Mouse (Mus musculus) midbrain, embryonic 10.5 days (tissue): Measurements from ENCODE around the gene Il31. TPM values are rescaled to one million over a fixed set of nuclear protein-coding genes. Genes with fewer than 3 reads are reported as not detected.

Source experiments
- DNase-seq: peaks from one replicate; pipeline ENCODE4 v3.0.0-alpha.2; 2017; ENCODE audit warnings: low spot score
- H3K27ac ChIP-seq: fragments of 300-500 bp; sonication (generic); replicated peaks from 2 replicates; pipeline ENCODE4 v1.5.1; 2016; ENCODE audit warnings: mild to moderate bottlenecking
- H3K27me3 ChIP-seq: fragments of 300-500 bp; sonication (generic); 2 replicates; pipeline ENCODE4 v1.6.1; 2016; ENCODE audit warnings: low read depth, mild to moderate bottlenecking; ENCODE audit not compliant: poor library complexity, severe bottlenecking
- H3K36me3 ChIP-seq: fragments of 300-500 bp; sonication (generic); 2 replicates; pipeline ENCODE4 v1.6.1; 2016; ENCODE audit warnings: mild to moderate bottlenecking, moderate library complexity
- H3K4me1 ChIP-seq: fragments of 300-500 bp; sonication (generic); 2 replicates; pipeline ENCODE4 v1.6.1; 2016
- H3K4me3 ChIP-seq: fragments of 300-500 bp; sonication (generic); 2 replicates; pipeline ENCODE4 v1.5.1; 2016; ENCODE audit warnings: mild to moderate bottlenecking, moderate library complexity
- H3K9me3 ChIP-seq: fragments of 300-500 bp; sonication (generic); replicated peaks from 2 replicates; pipeline ENCODE4 v1.6.1; 2016; ENCODE audit warnings: mild to moderate bottlenecking
- WGBS: fragments of 180-500 bp; shearing (Covaris S2); methylation state at CpG from one replicate; pipeline ENCODE4 v1.1.7; 2016; 5-methylcytosine and 5-hydroxymethylcytosine counted together
- polyA plus RNA-seq: library from polyadenylated mRNA; unstranded; fragments of >200 nt; fragmentation: Nextera tagmentation; extraction: Ambion mirVana; gene quantifications from 2 replicates; pipeline ENCODE4 v1.2.1, GENCODE M21; 2016

The Il31 gene
- polyA plus RNA-seq, 1 experiment from 2014 or later: not detected

DNA sequence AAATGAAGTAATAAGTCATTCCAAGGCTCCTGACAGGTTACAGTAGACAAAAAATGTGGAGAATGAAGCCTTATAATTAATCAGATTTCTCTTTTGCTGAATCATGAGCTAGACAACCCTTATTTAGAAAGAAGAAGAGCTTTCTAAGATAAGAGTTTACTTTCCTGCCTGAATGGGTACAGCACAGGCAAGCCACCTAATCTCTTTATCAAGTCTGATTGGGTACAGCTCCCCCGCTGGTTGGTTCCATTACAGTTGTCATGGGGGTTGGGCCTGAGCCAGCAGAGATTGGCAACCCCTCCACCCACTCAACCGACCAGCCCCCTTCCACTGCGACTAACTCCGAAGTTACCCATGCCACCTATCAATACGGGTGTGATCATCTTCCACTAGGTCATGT is 27.9 kb downstream of the Il31 start:
- no peaks in the 10 kb centered on the region for H3K9me3 ChIP-seq
- DNase-seq: no peak
- H3K4me1 ChIP-seq: no peaks in the 10 kb centered on the region
- no peaks in the 10 kb centered on the region for H3K27me3 ChIP-seq
- peaks cover 2% of the 10 kb centered on the region; the same call in 1 of the 2 replicates for H3K36me3 ChIP-seq
- no peak overlapping the region for H3K4me3 ChIP-seq
- 45% methylated on average over 5 of the region's 5 CpGs for WGBS
- H3K27ac ChIP-seq: no peak overlapping the region

DNA sequence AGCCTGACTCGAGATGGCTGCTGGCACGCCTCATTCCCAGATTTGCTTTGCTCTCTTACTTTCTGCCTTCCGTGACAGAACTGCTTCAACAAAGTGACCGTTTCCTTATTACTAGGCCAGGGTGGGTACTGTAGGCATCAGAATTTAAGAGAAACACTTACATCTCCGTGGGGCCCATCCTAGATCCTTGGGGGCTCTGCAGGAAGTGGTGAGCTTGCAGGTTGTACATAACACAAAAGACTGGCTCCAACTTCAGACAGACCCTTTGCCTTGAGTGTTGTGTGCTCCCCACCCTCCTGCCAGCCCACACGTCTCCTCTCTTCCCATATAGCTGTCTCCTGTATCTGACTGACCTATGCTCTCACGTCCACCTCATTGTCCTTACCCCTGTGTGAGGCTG is 37.4 kb downstream of the Il31 start:
- H3K9me3 ChIP-seq: no peaks in the 10 kb centered on the region
- DNase-seq: no peak
- H3K27ac ChIP-seq: no peak overlapping the region
- WGBS: 95% methylated on average over 7 of the region's 7 CpGs
- no peaks in the 10 kb centered on the region for H3K4me1 ChIP-seq
- no peak overlapping the region for H3K4me3 ChIP-seq
- H3K36me3 ChIP-seq: peaks cover 95% of the 10 kb centered on the region
- no peaks in the 10 kb centered on the region for H3K27me3 ChIP-seq

DNA sequence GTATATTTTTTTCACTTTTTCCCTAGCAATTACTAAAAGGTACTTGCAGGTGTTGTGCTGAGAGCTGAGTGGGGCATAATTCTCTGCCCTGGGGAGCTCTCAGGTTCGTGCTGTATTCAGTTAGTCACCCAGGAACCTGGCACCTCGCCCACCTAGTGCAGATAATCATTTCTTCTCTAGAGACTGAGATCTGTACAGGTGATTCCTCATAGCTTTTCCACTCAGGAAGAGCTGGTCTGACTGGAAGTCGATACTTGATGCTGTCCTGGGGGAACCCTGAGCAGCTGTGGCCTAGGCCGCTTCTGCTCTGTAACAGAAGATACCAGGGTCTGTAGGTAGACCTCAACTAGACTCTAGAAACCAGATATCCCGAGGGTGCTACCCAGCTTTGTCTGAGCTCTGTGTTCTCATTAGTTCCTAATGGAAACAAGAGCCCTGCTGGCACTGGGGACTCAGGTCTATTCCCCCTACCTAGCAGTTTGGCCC is 44.4 kb downstream of the Il31 start:
- Histone ChIP-seq H3K9me3 (no peaks in the 10 kb centered on the region), H3K36me3 (peaks cover 79% of the 10 kb centered on the region), H3K4me3 (no peak overlapping the region), H3K4me1 (no peaks in the 10 kb centered on the region), H3K27ac (no peak overlapping the region), H3K27me3 (no peaks in the 10 kb centered on the region)
- 91% methylated on average over 5 of the region's 5 CpGs for WGBS
- DNase-seq: no peak

DNA sequence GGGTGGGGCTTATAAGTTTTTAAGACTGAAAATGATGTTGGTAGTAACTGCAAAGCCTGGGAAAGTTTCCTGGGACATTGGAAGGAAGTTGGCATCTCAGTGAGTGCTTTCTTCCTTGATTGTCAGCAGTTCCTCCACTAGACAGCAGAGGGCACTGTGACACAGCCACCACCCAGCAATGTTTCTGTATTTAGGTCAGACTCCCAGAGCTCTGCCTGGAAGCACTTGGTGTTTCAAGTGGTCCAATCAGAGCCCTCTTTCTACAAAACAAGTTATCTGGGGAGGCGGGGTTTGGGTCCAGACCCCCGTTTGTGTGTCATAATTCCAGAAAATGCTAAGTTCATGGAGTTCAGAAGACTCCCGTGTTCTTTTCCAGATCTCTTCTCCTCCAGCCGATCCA is 45.2 kb downstream of the Il31 start:
- Histone ChIP-seq H3K9me3 (no peaks in the 10 kb centered on the region), H3K4me3 (no peak overlapping the region), H3K36me3 (peaks cover 71% of the 10 kb centered on the region), H3K27ac (no peak overlapping the region), H3K27me3 (no peaks in the 10 kb centered on the region), H3K4me1 (no peaks in the 10 kb centered on the region)
- WGBS: 53% methylated on average over 4 of the region's 4 CpGs
- DNase-seq: peak; percentile 66

DNA sequence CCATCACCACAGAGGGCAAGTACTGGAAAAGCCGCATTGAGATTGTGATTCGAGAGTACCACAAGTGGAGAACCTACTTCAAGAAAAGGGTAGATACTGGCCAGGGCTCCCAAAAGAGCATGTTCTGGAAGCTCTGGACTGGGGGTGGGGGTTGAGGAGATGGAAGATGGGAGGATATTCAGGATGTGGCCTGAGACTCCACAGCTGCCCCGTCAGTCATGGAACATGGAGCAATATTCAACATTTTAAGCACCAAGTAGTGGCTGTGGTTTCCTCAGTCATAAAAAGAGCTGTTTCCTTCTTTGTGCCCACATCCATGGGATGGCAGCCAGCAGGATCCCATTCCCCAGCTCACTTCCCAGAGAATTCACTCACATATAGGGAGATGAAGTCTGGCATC is 47.0 kb downstream of the Il31 start:
- WGBS: 92% methylated on average over 3 of the region's 3 CpGs
- no peaks in the 10 kb centered on the region for H3K4me1 ChIP-seq
- peaks cover 55% of the 10 kb centered on the region for H3K36me3 ChIP-seq
- DNase-seq: no peak
- no peak overlapping the region for H3K27ac ChIP-seq
- no peaks in the 10 kb centered on the region for H3K9me3 ChIP-seq
- H3K27me3 ChIP-seq: no peaks in the 10 kb centered on the region
- no peak overlapping the region for H3K4me3 ChIP-seq

DNA sequence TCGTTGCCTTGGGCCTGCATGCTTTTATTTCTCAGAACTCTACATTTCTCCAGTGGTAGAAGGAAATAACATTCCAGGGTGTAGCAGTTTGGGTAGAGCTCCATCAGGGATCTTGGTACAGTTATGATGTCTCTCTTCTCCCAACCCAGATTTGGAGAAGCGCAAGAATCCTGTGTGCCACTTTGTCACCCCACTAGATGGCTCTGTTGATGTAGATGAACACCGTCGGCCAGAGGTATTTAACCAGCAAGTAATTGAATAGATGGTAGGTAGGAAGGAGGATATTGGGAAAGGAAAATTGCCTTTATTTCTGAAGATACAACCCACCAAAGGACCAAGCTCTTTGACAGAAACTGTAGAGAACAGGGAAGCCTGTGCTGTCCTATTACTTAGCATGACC is 48.6 kb downstream of the Il31 start:
- peaks cover 40% of the 10 kb centered on the region for H3K36me3 ChIP-seq
- WGBS: 81% methylated on average over 4 of the region's 4 CpGs
- DNase-seq: no peak
- no peaks in the 10 kb centered on the region for H3K9me3 ChIP-seq
- H3K4me1 ChIP-seq: peaks cover 6% of the 10 kb centered on the region
- H3K27ac ChIP-seq: no peak overlapping the region
- no peak overlapping the region for H3K4me3 ChIP-seq
- no peaks in the 10 kb centered on the region for H3K27me3 ChIP-seq

DNA sequence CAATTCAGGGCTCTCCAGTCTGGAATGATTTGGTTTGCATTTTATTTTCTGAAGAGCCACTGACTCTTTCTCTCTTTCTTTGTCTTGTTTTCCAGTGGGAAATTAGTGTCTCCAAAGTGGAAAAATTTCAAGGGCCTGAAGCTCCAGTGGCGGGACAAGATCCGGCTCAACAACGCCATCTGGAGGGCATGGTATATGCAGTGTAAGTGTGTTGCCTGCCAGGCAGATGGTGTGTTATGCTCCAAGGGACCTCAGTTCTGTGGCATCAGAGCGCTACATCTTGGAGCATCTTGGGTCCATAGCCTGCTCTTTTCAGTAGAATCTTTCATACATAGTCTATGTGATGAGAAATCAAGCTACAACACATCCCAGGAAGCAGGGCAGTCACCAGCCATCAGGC is 49.3 kb downstream of the Il31 start:
- H3K4me1 ChIP-seq: peaks cover 6% of the 10 kb centered on the region
- no peak overlapping the region for H3K27ac ChIP-seq
- DNase-seq: no peak
- 83% methylated on average over 4 of the region's 4 CpGs for WGBS
- H3K9me3 ChIP-seq: no peaks in the 10 kb centered on the region
- H3K36me3 ChIP-seq: peaks cover 33% of the 10 kb centered on the region
- H3K4me3 ChIP-seq: no peak overlapping the region
- no peaks in the 10 kb centered on the region for H3K27me3 ChIP-seq

DNA sequence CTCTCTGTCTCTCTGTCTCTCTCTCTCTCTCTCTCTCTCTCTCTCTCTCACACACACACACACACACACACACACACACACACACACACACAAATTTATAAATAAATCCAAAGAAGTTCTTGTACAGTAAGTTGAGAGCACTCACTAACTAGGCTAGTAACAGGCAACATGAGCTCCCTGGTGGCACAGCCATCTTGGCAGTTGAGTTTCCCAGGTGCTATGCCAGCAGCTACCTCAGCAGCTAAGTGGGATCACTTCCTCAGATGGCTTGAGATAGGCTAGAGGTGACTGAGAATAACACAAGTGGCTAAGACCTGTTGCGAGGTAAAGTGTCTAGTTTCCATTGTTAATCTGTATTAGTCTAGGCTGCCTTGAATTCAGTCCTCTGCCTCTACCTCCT is 50.0 kb downstream of the Il31 start:
- H3K4me1 ChIP-seq: peaks cover 6% of the 10 kb centered on the region
- H3K27me3 ChIP-seq: no peaks in the 10 kb centered on the region
- H3K36me3 ChIP-seq: peaks cover 27% of the 10 kb centered on the region
- H3K4me3 ChIP-seq: no peak overlapping the region
- H3K9me3 ChIP-seq: no peaks in the 10 kb centered on the region
- DNase-seq: no peak
- 89% methylated on average over 1 of the region's 1 CpGs for WGBS
- H3K27ac ChIP-seq: no peak overlapping the region

DNA sequence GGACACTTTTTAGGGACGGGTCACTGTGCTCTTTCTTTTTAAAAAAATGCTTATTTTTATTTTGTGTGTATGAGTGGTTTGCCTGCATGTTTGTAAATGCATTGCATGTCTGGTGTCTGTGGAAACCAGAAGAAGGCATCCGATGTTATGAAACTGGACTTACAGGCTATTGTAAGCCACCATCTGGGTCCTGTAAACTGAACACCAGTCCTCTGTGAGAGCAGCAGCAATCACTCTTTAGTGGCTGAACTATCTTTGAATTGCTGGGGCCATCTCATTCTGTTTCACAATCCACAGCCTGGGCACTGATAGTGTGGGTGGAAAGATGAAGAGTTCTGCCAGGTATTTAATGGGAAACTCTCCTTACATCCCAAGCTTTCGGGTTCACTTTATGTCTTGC is 50.9 kb downstream of the Il31 start:
- Histone ChIP-seq H3K27me3 (no peaks in the 10 kb centered on the region), H3K4me1 (peaks cover 6% of the 10 kb centered on the region), H3K27ac (no peak overlapping the region), H3K4me3 (no peak overlapping the region), H3K9me3 (no peaks in the 10 kb centered on the region), H3K36me3 (peaks cover 24% of the 10 kb centered on the region)
- WGBS: 90% methylated on average over 3 of the region's 3 CpGs
- DNase-seq: no peak

DNA sequence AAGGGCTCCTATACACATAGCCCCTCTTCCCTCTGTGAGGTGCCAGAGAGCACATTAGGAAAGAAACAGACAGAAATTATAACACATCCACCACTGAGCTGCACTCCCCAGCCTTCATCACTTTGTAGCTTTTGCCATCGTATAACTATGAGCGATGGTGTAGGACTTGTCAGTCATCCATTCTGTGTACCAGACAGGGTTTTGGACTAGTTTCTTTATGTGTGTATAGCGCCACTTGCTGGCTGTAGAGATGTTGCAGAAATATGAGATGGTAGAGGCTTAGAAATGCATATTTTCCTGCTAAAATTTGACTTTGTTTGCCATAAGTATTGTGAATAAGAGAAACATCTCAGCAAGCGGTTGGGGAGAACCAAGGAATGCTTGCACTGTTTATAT is 52.5 kb downstream of the Il31 start:
- H3K27ac ChIP-seq: no peak overlapping the region
- no peak overlapping the region for H3K4me3 ChIP-seq
- DNase-seq: peak; percentile 29
- H3K9me3 ChIP-seq: no peaks in the 10 kb centered on the region
- no peaks in the 10 kb centered on the region for H3K27me3 ChIP-seq
- H3K36me3 ChIP-seq: peaks cover 8% of the 10 kb centered on the region
- H3K4me1 ChIP-seq: peaks cover 6% of the 10 kb centered on the region
- WGBS: 58% methylated on average over 4 of the region's 4 CpGs

DNA sequence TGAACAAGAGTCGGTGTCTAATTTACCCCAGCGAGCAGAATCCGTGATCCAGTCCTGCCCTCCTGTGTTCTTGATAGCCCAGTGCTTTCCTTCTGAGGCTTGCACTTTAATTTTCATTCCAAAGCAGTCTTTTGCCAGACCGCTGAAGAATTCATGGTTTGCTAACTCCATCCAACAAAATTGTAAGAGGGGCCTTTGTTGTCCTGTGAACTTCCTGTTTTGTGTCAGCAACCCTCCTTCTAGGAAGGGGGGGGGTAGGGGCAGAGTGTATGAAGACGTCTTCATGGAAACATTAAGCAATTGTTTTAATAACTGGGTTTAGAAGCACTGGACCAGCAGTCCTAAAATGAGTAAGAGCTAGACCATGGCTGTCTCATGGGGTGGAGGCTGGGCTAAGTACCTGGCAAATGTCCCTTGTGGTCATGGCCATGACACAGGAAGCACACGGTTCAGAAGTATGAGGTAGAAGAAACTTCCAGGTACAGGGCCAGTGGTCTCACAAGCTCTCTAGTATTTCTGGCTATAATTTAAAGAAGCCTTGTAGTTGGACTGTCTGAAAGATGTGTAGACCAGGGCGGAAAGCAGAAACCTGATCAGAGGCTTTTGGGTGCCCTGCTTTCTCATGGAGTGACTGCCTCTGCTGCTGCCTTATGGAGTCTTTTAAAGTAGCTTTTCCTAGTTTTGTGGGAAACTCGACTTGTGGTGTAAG is 53.1 kb downstream of the Il31 start:
- Histone ChIP-seq H3K27me3 (no peaks in the 10 kb centered on the region), H3K27ac (no peak overlapping the region), H3K9me3 (no peaks in the 10 kb centered on the region), H3K36me3 (peaks cover 5% of the 10 kb centered on the region; the same call in 1 of the 2 replicates), H3K4me1 (peaks cover 6% of the 10 kb centered on the region), H3K4me3 (no peak overlapping the region)
- WGBS: 64% methylated on average over 8 of the region's 8 CpGs
- DNase-seq: no peak

DNA sequence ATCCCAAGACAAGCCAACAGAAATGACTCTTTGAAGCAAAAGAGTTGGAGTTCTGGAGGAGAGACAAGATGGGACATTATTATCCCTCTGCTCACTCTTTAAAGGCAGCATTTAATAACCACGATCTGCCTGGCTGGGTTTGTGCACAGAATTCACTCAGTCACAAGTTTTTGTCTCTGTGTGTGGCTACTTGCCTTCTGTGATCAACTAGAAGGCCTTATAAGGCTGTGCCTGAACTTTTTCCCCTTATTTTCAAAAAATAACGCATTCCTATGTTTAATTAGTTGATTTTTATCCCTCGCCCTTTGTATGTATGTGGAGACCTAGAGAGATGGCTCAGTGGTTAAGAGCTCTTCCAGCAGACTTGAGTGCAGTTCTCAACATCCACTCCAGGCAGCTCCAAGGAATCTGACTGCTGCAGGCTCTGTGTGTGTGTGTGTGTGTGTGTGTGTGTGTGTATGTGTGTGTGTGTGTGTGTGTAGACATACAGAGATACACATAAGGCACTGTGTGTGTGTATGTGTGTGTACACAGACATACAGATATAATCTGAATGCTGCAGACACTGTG is 56.9 kb downstream of the Il31 start:
- Histone ChIP-seq H3K27me3 (no peaks in the 10 kb centered on the region), H3K4me1 (peaks cover 6% of the 10 kb centered on the region), H3K27ac (no peak overlapping the region), H3K9me3 (no peaks in the 10 kb centered on the region), H3K36me3 (no peaks in the 10 kb centered on the region), H3K4me3 (no peak overlapping the region)
- DNase-seq: no peak
- 86% methylated on average over 3 of the region's 3 CpGs for WGBS

DNA sequence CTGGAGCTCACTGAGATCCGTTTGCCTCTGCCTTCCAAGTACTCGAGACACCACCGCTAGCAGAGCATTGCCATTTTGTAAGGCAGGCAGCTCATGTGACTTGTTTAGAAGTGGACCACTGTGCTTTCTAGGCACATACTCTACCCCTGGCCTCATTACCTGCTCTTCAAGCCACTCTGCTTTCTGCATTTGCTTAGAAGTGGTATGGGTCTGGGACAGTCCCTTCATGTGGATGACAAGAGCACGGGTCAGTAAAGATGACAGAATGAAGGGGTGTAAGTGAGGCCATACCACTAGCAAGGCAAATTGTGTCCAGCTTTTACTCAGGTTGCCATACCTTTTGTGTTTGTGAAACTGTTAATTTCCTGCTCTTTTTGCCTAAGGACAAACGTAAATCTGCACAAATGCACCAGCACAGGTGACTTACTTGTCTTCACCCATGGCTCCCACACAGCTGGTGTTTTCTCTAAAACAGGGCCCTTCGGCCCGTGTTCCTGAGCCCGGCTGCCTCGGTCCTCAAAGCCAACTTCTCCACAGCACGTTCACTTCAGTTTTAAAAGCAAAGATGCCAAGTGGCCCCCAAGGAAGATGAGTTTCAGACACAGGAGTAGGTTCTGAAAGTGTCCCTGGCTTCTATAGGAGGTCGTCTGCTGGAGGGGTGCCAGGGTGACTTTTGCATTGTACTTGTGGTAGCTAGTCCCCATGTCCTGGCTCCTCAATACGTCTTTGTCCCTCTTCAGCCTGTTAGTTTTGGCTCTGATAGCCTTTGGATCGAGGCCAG is 57.6 kb downstream of the Il31 start:
- no peaks in the 10 kb centered on the region for H3K27me3 ChIP-seq
- peaks cover 4% of the 10 kb centered on the region; the same call in 1 of the 2 replicates for H3K9me3 ChIP-seq
- H3K4me3 ChIP-seq: no peak overlapping the region
- H3K4me1 ChIP-seq: peaks cover 6% of the 10 kb centered on the region
- DNase-seq: no peak
- H3K27ac ChIP-seq: no peak overlapping the region
- peaks cover 5% of the 10 kb centered on the region for H3K36me3 ChIP-seq
- WGBS: 91% methylated on average over 13 of the region's 13 CpGs
